Comparison of ENCODE assay signal across 24 mouse cellular contexts in genomic region chr2:31497635-31498034, GRCm38 (mm10). TPM values are rescaled to one million over a fixed set of nuclear protein-coding genes. Genes with fewer than 3 reads are reported as not detected.
DNase-seq lines count a peak whose midpoint lies in the region; ATAC-seq and TF ChIP-seq lines count a peak whose summit lies in the region.
"Had no signal": no experiment of that assay in that cellular context is flagged by ENCODE, and none has a peak within 500 bp of the region (broad histone marks: within the 10 kb centered on the region; RNA-seq: fewer than 3 reads in every experiment).

No protein-coding gene starts in this region.

- no peak for ATAC-seq in hindbrain, embryonic 16.5 days
- ATAC-seq in midbrain, embryonic 12.5 days (ENCODE audit: low FRiP score, low read depth): no peak
- ATAC-seq in midbrain, postnatal 0 days (ENCODE audit: low FRiP score): no peak
- ATAC-seq in hindbrain, embryonic 13.5 days (ENCODE audit: low FRiP score): no peak
- ATAC-seq: intestine, embryonic 15.5 days had no signal

- no peak for DNase-seq in hindbrain, embryonic 10.5 days (ENCODE audit: low spot score)
- DNase-seq in midbrain, postnatal 0 days (ENCODE audit: low spot score): no peak
- no peak for DNase-seq in layer of hippocampus, adult 11-12 months (ENCODE audit: low spot score)
- no peak for DNase-seq in B cell, adult 2 months
- DNase-seq: adrenal gland, postnatal 14 days; cerebellum, adult 8-10 months; cerebellum, postnatal 36 days; gastrocnemius, postnatal 14 days; heart, adult 11 months; kidney, adult 8-10 months; kidney, postnatal 14 days; layer of hippocampus, postnatal 36 days; thymus, postnatal 25 days had no signal

- TF ChIP-seq EP300 in ES-Bruce4 (IDR thresholded peaks at IDR 0.05; ENCODE audit: insufficient read depth, low read depth, low read length): no peak

- peaks cover 100% of the 10 kb centered on the region for H3K4me1 ChIP-seq in hindbrain, embryonic 10.5 days (replicated peaks)
- peaks cover 28% of the 10 kb centered on the region for H3K4me1 ChIP-seq in hindbrain, embryonic 16.5 days (ENCODE audit: control insufficient read depth, insufficient read depth, low read depth, low read length)
- peaks cover 96% of the 10 kb centered on the region for H3K4me1 ChIP-seq in midbrain, embryonic 12.5 days
- 0 out of 2 replicates have a peak, but pooled peaks cover 3% of the 10 kb centered on the region for H3K4me1 ChIP-seq in midbrain, postnatal 0 days (ENCODE audit: insufficient read depth, low read length)
- H3K4me1 ChIP-seq in ES-Bruce4 (ENCODE audit: control insufficient read depth, insufficient read depth, low read length): peaks cover 2% of the 10 kb centered on the region
- H3K4me1 ChIP-seq in hindbrain, embryonic 13.5 days (replicated peaks): peaks cover 97% of the 10 kb centered on the region
- H3K4me1 ChIP-seq: intestine, embryonic 15.5 days; stomach, embryonic 15.5 days had no signal

- H3K9ac ChIP-seq in hindbrain, embryonic 16.5 days (ENCODE audit: low read depth, low read length): no peak overlapping the region
- H3K9ac ChIP-seq in midbrain, embryonic 12.5 days (replicated peaks): no peak overlapping the region
- H3K9ac ChIP-seq in midbrain, postnatal 0 days (replicated peaks; ENCODE audit: low read length, poor library complexity, severe bottlenecking): no peak overlapping the region
- no peak overlapping the region for H3K9ac ChIP-seq in ES-Bruce4 (ENCODE audit: low read depth, poor library complexity, severe bottlenecking)
- no peak overlapping the region for H3K9ac ChIP-seq in hindbrain, embryonic 13.5 days
- H3K9ac ChIP-seq: intestine, embryonic 15.5 days; limb, embryonic 13.5 days; liver, embryonic 14.5 days; stomach, embryonic 15.5 days had no signal

- peaks cover 100% of the 10 kb centered on the region for H3K27me3 ChIP-seq in hindbrain, embryonic 10.5 days (ENCODE audit: insufficient read depth, poor library complexity, severe bottlenecking)
- peaks cover 20% of the 10 kb centered on the region for H3K27me3 ChIP-seq in hindbrain, embryonic 16.5 days (replicated peaks; ENCODE audit: control insufficient read depth, insufficient read depth, low read length)
- H3K27me3 ChIP-seq in midbrain, embryonic 12.5 days: peaks cover 94% of the 10 kb centered on the region
- H3K27me3 ChIP-seq in midbrain, postnatal 0 days (ENCODE audit: insufficient read depth, low read length): peaks cover 38% of the 10 kb centered on the region
- H3K27me3 ChIP-seq in ES-Bruce4 (ENCODE audit: control insufficient read depth, insufficient read depth, low read length, poor library complexity, severe bottlenecking): no peaks in the 10 kb centered on the region
- H3K27me3 ChIP-seq in hindbrain, embryonic 13.5 days: peaks cover 90% of the 10 kb centered on the region
- H3K27me3 ChIP-seq: stomach, embryonic 15.5 days had no signal

- H3K4me3 ChIP-seq in hindbrain, embryonic 10.5 days: no peak overlapping the region
- no peak overlapping the region for H3K4me3 ChIP-seq in hindbrain, embryonic 16.5 days (ENCODE audit: low read length)
- H3K4me3 ChIP-seq in midbrain, embryonic 12.5 days: no peak overlapping the region
- no peak overlapping the region for H3K4me3 ChIP-seq in midbrain, postnatal 0 days (ENCODE audit: low read depth, low read length)
- 0 out of 2 replicates have a peak overlapping the region, but pooled peaks have one; percentile 18 for H3K4me3 ChIP-seq in ES-Bruce4 (ENCODE audit: low read depth, low read length)
- no peak overlapping the region for H3K4me3 ChIP-seq in hindbrain, embryonic 13.5 days
- H3K4me3 ChIP-seq: intestine, embryonic 15.5 days; layer of hippocampus, adult 2 months; limb, embryonic 13.5 days; stomach, embryonic 15.5 days had no signal

- H3K4me2 ChIP-seq in hindbrain, embryonic 16.5 days (ENCODE audit: low read length): no peak overlapping the region
- H3K4me2 ChIP-seq in midbrain, embryonic 12.5 days (replicated peaks): peak overlapping the region; percentile 22; the same call in 1 of the 2 replicates
- H3K4me2 ChIP-seq in midbrain, postnatal 0 days (ENCODE audit: low read depth, low read length, poor library complexity, severe bottlenecking): no peak overlapping the region
- H3K4me2 ChIP-seq in hindbrain, embryonic 13.5 days: no peak overlapping the region
- H3K4me2 ChIP-seq: heart, embryonic 11.5 days; intestine, embryonic 15.5 days; limb, embryonic 13.5 days; stomach, embryonic 15.5 days had no signal

- no peaks in the 10 kb centered on the region for H3K9me3 ChIP-seq in hindbrain, embryonic 10.5 days
- no peaks in the 10 kb centered on the region for H3K9me3 ChIP-seq in hindbrain, embryonic 16.5 days (ENCODE audit: control insufficient read depth, low read length)
- no peaks in the 10 kb centered on the region for H3K9me3 ChIP-seq in midbrain, embryonic 12.5 days
- H3K9me3 ChIP-seq in midbrain, postnatal 0 days (ENCODE audit: low read length): no peaks in the 10 kb centered on the region
- H3K9me3 ChIP-seq in ES-Bruce4 (replicated peaks; ENCODE audit: control insufficient read depth, insufficient read depth, low read length, poor library complexity, severe bottlenecking): no peaks in the 10 kb centered on the region
- H3K9me3 ChIP-seq in hindbrain, embryonic 13.5 days: no peaks in the 10 kb centered on the region
- H3K9me3 ChIP-seq: intestine, embryonic 15.5 days; limb, embryonic 13.5 days; stomach, embryonic 15.5 days had no signal

- 65% methylated on average over 19 of the region's 19 CpGs for WGBS in hindbrain, embryonic 10.5 days
- 33% methylated on average over 19 of the region's 19 CpGs for WGBS in hindbrain, embryonic 16.5 days
- WGBS in midbrain, embryonic 12.5 days: 38% methylated on average over 19 of the region's 19 CpGs
- WGBS in midbrain, postnatal 0 days: 24% methylated on average over 19 of the region's 19 CpGs
- 42% methylated on average over 19 of the region's 19 CpGs for WGBS in hindbrain, embryonic 13.5 days

- TF ChIP-seq POLR2A in ES-Bruce4 (IDR thresholded peaks at IDR 0.05; ENCODE audit: insufficient read depth, low read length): no peak

- 0 out of 2 replicates have a peak overlapping the region, but pooled peaks have one; percentile 13 for H3K27ac ChIP-seq in hindbrain, embryonic 10.5 days
- H3K27ac ChIP-seq in hindbrain, embryonic 16.5 days (ENCODE audit: low read depth, low read length): no peak overlapping the region
- 0 out of 2 replicates have a peak overlapping the region, but pooled peaks have one; percentile 49 for H3K27ac ChIP-seq in midbrain, embryonic 12.5 days (replicated peaks)
- no peak overlapping the region for H3K27ac ChIP-seq in midbrain, postnatal 0 days (ENCODE audit: low read depth, low read length)
- no peak overlapping the region for H3K27ac ChIP-seq in ES-Bruce4 (ENCODE audit: insufficient read depth, low read length)
- peak overlapping the region; percentile 0; the same call in 1 of the 2 replicates for H3K27ac ChIP-seq in hindbrain, embryonic 13.5 days
- H3K27ac ChIP-seq: intestine, embryonic 15.5 days; layer of hippocampus, adult 2 months; limb, embryonic 13.5 days; liver, embryonic 14.5 days; macrophage; stomach, embryonic 15.5 days had no signal

- TF ChIP-seq CTCF in midbrain, postnatal 0 days (IDR thresholded peaks at IDR 0.05): no peak
- TF ChIP-seq CTCF in ES-Bruce4 (IDR thresholded peaks at IDR 0.05; ENCODE audit: low read depth, low read length): no peak

- no peaks in the 10 kb centered on the region for H3K36me3 ChIP-seq in hindbrain, embryonic 10.5 days
- no peaks in the 10 kb centered on the region for H3K36me3 ChIP-seq in hindbrain, embryonic 16.5 days (ENCODE audit: control insufficient read depth, insufficient read depth, low read length)
- H3K36me3 ChIP-seq in midbrain, embryonic 12.5 days: no peaks in the 10 kb centered on the region
- no peaks in the 10 kb centered on the region for H3K36me3 ChIP-seq in midbrain, postnatal 0 days (ENCODE audit: insufficient read depth, low read length)
- peaks cover 5% of the 10 kb centered on the region for H3K36me3 ChIP-seq in ES-Bruce4 (ENCODE audit: control insufficient read depth, insufficient read depth, low read length, poor library complexity, severe bottlenecking)
- no peaks in the 10 kb centered on the region for H3K36me3 ChIP-seq in hindbrain, embryonic 13.5 days
- H3K36me3 ChIP-seq: intestine, embryonic 15.5 days; limb, embryonic 13.5 days; stomach, embryonic 15.5 days had no signal

RNA-seq across cellular contexts. Expression of gene Ass1, which starts 27.6 kb away (rescaled TPM):
- 11.8 and 15.0 TPM in 2 replicates for polyA plus RNA-seq in hindbrain, embryonic 10.5 days (2016; fragmentation: Nextera tagmentation; extraction: Ambion mirVana)
- polyA plus RNA-seq in hindbrain, embryonic 16.5 days (2015; fragmentation: Nextera tagmentation; extraction: Ambion mirVana): 13.0 and 16.1 TPM in 2 replicates
- 11.1 and 12.2 TPM in 2 replicates for polyA plus RNA-seq in midbrain, embryonic 12.5 days (2016; fragmentation: Nextera tagmentation; extraction: Ambion mirVana)
- total RNA-seq in midbrain, postnatal 0 days (2014; rRNA removed): 17.4 and 24.9 TPM in 2 replicates
- polyA plus RNA-seq in midbrain, postnatal 0 days (2015; fragmentation: Nextera tagmentation; extraction: Ambion mirVana): 26.4 and 30.3 TPM in 2 replicates
- polyA plus RNA-seq in ES-Bruce4 (2011; ENCODE audit: insufficient read depth, insufficient read length, low read depth, missing spikeins): 168 and 176 TPM in 2 replicates
- polyA plus RNA-seq in hindbrain, embryonic 13.5 days (2015; fragmentation: Nextera tagmentation; extraction: Ambion mirVana): 8.0 TPM in 2 replicates

Comparison
In these comparisons a context has a peak if more than half of its experiments do, and no peak if none do; other contexts are left out.
1. H3K27ac ChIP-seq: peak in hindbrain, embryonic 10.5 days (single experiment), midbrain, embryonic 12.5 days (single experiment) and hindbrain, embryonic 13.5 days (single experiment); none in hindbrain, embryonic 16.5 days (single experiment), midbrain, postnatal 0 days (single experiment) and ES-Bruce4 (single experiment).